Mouse (Mus musculus): ENCODE results near the gene Tut4. TPM values are rescaled to one million over a fixed set of nuclear protein-coding genes. Genes with fewer than 3 reads are reported as not detected.

The Tut4 gene
- 43.5 and 52.0 TPM in 2 replicates for polyA plus RNA-seq (2012; rRNA removed; ENCODE audit: low replicate concordance)

GRCm38 (mm10) chr4:108459231-108460155 is at the start of gene Tut4:
Gene Tut4 (plus strand): TSS chr4:108459426.

GRCm38 (mm10) chr4:108578840-108579742 is 119.9 kb downstream of the Tut4 start, which contains the start of the genes Prpf38a and Orc1:
Gene Prpf38a (minus strand): TSS chr4:108579336.
Gene Orc1 (plus strand): TSS chr4:108579423.

Other genes with a start within 250 kb of the Tut4 start
- gene Zyg11a, start 241.4 kb upstream of the Tut4 start, polyA plus RNA-seq (2012; rRNA removed; ENCODE audit: low replicate concordance): 2.7 and 3.9 TPM in 2 replicates
- gene Zyg11b, start 158.3 kb upstream of the Tut4 start, polyA plus RNA-seq (2012; rRNA removed; ENCODE audit: low replicate concordance): 7.9 and 13.7 TPM in 2 replicates
- gene Coa7, start 131.3 kb upstream of the Tut4 start, polyA plus RNA-seq (2012; rRNA removed; ENCODE audit: low replicate concordance): 7.3 and 8.6 TPM in 2 replicates
- not detected in 2 replicates for gene Shisal2a, start 76.1 kb upstream of the Tut4 start, polyA plus RNA-seq (2012; rRNA removed; ENCODE audit: low replicate concordance)
- 23.9 and 33.6 TPM in 2 replicates for gene Gpx7, start 52.5 kb upstream of the Tut4 start, polyA plus RNA-seq (2012; rRNA removed; ENCODE audit: low replicate concordance)
- gene Prpf38a, start 119.9 kb downstream of the Tut4 start, polyA plus RNA-seq (2012; rRNA removed; ENCODE audit: low replicate concordance): 2.0 and 4.0 TPM in 2 replicates
- gene Orc1, start 120.0 kb downstream of the Tut4 start, polyA plus RNA-seq (2012; rRNA removed; ENCODE audit: low replicate concordance): 0.11 and 0.17 TPM in 2 replicates
- 30.7 and 34.0 TPM in 2 replicates for gene Cc2d1b, start 160.5 kb downstream of the Tut4 start, polyA plus RNA-seq (2012; rRNA removed; ENCODE audit: low replicate concordance)

Measured in mammary gland, adult 2 months (tissue).